Mouse (Mus musculus) liver, adult 2 months (tissue): ENCODE results near the gene Trim75.

Experiments used
- CTCF ChIP-seq: fragments of 200-500 bp; IDR thresholded peaks from 2 replicates; pipeline ENCODE4 v1.5.1; 2011; ENCODE audit warnings: low read depth, low read length, control low read depth
- POLR2A ChIP-seq: fragments of 200-500 bp; IDR thresholded peaks from 2 replicates; pipeline ENCODE4 v1.6.1; 2011; ENCODE audit warnings: low read length, control low read depth; ENCODE audit not compliant: insufficient read depth; ENCODE audit errors: extremely low read depth

DNA sequence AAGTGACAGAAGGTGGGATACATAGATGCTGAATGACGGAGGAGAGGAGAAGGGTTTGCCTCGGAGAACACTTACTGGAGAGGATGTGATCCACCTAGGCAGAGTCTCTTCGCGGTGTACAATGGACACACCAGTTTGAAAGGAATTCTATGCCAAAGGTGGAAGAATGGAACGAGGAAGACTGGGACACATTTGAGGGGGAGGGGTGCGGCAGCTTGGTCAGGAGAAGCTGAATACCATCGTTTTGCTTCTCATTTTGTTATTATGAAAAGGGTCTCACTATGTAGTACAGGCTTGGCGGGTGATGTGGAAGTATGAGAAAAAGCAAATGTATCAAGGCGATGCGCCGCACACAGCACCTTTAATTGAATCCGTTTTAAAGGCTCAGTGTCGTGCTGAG, 45.4 kb upstream of the Trim75 start:
- TF ChIP-seq CTCF (no peak), POLR2A (no peak)
